Mouse (Mus musculus) megakaryocyte, adult 5-6 weeks (primary cell): ENCODE results near the gene Cct8l1. TPM values are rescaled to one million over a fixed set of nuclear protein-coding genes. Genes with fewer than 3 reads are reported as not detected.

Experiments
- total RNA-seq, 2 experiments: library from RNA; stranded (forward) in 1 of 2; stranded (reverse) in 1 of 2; fragments of 153-499, 151-499 nt in 1 of 2; fragments of 221-1000, 200-1000 nt in 1 of 2; gene quantifications; 2 replicates each; pipeline versions ENCODE4 v1.2.3 to v1.2.4; 2015 to 2017

Gene Cct8l1
- total RNA-seq, 2 experiments from 2014 or later: 0.11 TPM; not detected in 1

Other genes with a start within 250 kb of the Cct8l1 start
- 47.2 and 57.6 TPM in 2 replicates for gene Kmt2c, start 17.3 kb upstream of the Cct8l1 start, total RNA-seq (2015)
- gene Kmt2c, start 17.3 kb upstream of the Cct8l1 start, total RNA-seq (2017): 43.5 and 58.5 TPM in 2 replicates
- gene Xrcc2, start 189.8 kb downstream of the Cct8l1 start, total RNA-seq (2015): 6.6 and 8.1 TPM in 2 replicates
- gene Xrcc2, start 189.8 kb downstream of the Cct8l1 start, total RNA-seq (2017): 6.8 and 8.2 TPM in 2 replicates
- gene Actr3b, start 243.9 kb downstream of the Cct8l1 start, total RNA-seq (2015): 0.07 TPM in 1 of 2 replicates, not detected in the other
- not detected in 2 replicates for gene Actr3b, start 243.9 kb downstream of the Cct8l1 start, total RNA-seq (2017)